Mouse (Mus musculus) MEL (cell line): Measurements from ENCODE around the gene Mapk10. TPM values are rescaled to one million over a fixed set of nuclear protein-coding genes. Genes with fewer than 3 reads are reported as not detected.

Experiments used
- DNase-seq: peaks from one replicate; pipeline ENCODE4 v3.0.0; 2011; ENCODE audit warnings: low read depth, low spot score
- H3K27ac ChIP-seq: 2 replicates; pipeline ENCODE4 v1.5.1; 2012; ENCODE audit warnings: low read depth, mild to moderate bottlenecking, control low read depth, low read length, moderate library complexity; ENCODE audit not compliant: control insufficient read depth
- H3K27me3 ChIP-seq, 2 experiments: fragments of 150-350 bp in 1 of 2; sonication (generic) in 1 of 2; 2 replicates each; pipeline ENCODE4 v1.6.1; 2012; ENCODE audit warnings: low read length in 2 of 2, mild to moderate bottlenecking in 2 of 2, improper control_type of control experiment in 1 of 2, moderate library complexity in 1 of 2; ENCODE audit not compliant: insufficient read depth in 2 of 2, control insufficient read depth in 1 of 2
- H3K36me3 ChIP-seq, 2 experiments: 2 replicates each; pipeline ENCODE4 v1.6.1; 2012 to 2014; ENCODE audit warnings: low read length in 2 of 2, improper control_type of control experiment in 1 of 2, inconsistent platforms in 1 of 2, mild to moderate bottlenecking in 1 of 2; ENCODE audit not compliant: insufficient read depth in 2 of 2, control insufficient read depth in 1 of 2
- H3K4me1 ChIP-seq, 2 experiments: fragments of 150-350 bp in 1 of 2; sonication (generic) in 1 of 2; 2 replicates each; pipeline ENCODE4 v1.6.1; 2012; ENCODE audit warnings: low read length in 2 of 2, improper control_type of control experiment in 1 of 2, mild to moderate bottlenecking in 1 of 2; ENCODE audit not compliant: insufficient read depth in 2 of 2, control insufficient read depth in 1 of 2
- H3K4me3 ChIP-seq, 2 experiments: fragments of 150-350 bp in 1 of 2; sonication (generic) in 1 of 2; 2 replicates each; pipeline ENCODE4 v1.5.1; 2012; ENCODE audit warnings: low read depth in 2 of 2, low read length in 2 of 2, mild to moderate bottlenecking in 2 of 2, moderate library complexity in 2 of 2, control low read depth in 1 of 2, improper control_type of control experiment in 1 of 2; ENCODE audit not compliant: control insufficient read depth in 1 of 2, insufficient read depth in 1 of 2
- H3K79me2 ChIP-seq: 2 replicates; pipeline ENCODE4 v1.6.1; 2012; ENCODE audit warnings: mild to moderate bottlenecking, low read length, moderate library complexity; ENCODE audit not compliant: control insufficient read depth, poor library complexity, insufficient read depth
- H3K9ac ChIP-seq: 2 replicates; pipeline ENCODE4 v1.6.1; 2012; ENCODE audit warnings: low read depth, mild to moderate bottlenecking, control low read depth, low read length, moderate library complexity; ENCODE audit not compliant: control insufficient read depth, poor library complexity, severe bottlenecking
- H3K9me3 ChIP-seq: fragments of 150-350 bp; sonication (generic); replicated peaks from 2 replicates; pipeline ENCODE4 v1.6.1; 2012; ENCODE audit warnings: mild to moderate bottlenecking, low read length, improper control_type of control experiment, moderate library complexity; ENCODE audit not compliant: insufficient read depth
- BHLHE40 ChIP-seq: IDR thresholded peaks from 2 replicates; pipeline ENCODE4 v1.6.1; 2012; ENCODE audit warnings: low read depth, mild to moderate bottlenecking, inconsistent platforms, low read length, improper control_type of control experiment, borderline replicate concordance
- CHD2 ChIP-seq: IDR thresholded peaks from 2 replicates; pipeline ENCODE4 v1.6.1; 2011; ENCODE audit warnings: low read length, improper control_type of control experiment
- CTCF ChIP-seq, 3 experiments: IDR thresholded peaks in 2 of 3; conservative IDR thresholded peaks in 1 of 3; 2 replicates each; pipeline ENCODE4 v1.5.1; 2011 to 2012; ENCODE audit warnings: low read length in 3 of 3, low read depth in 2 of 3, mild to moderate bottlenecking in 2 of 3, improper control_type of control experiment in 1 of 3, inconsistent platforms in 1 of 3, mixed read lengths in 1 of 3, moderate library complexity in 1 of 3; ENCODE audit not compliant: control insufficient read depth in 1 of 3, insufficient read depth in 1 of 3, poor library complexity in 1 of 3, severe bottlenecking in 1 of 3
- E2F4 ChIP-seq: IDR thresholded peaks from 2 replicates; pipeline ENCODE4 v1.6.1; 2011; ENCODE audit warnings: low read depth, low read length, improper control_type of control experiment, borderline replicate concordance
- ELF1 ChIP-seq: IDR thresholded peaks from 2 replicates; pipeline ENCODE4 v1.6.1; 2014; ENCODE audit warnings: low read depth, mild to moderate bottlenecking, inconsistent platforms, low read length, improper control_type of control experiment, moderate library complexity
- EP300 ChIP-seq, 2 experiments: IDR thresholded peaks; 2 replicates each; pipeline ENCODE4 v1.6.1; 2011; ENCODE audit warnings: improper control_type of control experiment in 2 of 2, low read length in 2 of 2, low read depth in 1 of 2, mild to moderate bottlenecking in 1 of 2
- GABPA ChIP-seq: IDR thresholded peaks from 2 replicates; pipeline ENCODE4 v1.6.1; 2012; ENCODE audit warnings: low read depth, mild to moderate bottlenecking, inconsistent platforms, low read length, improper control_type of control experiment, moderate library complexity
- GATA1 ChIP-seq: IDR thresholded peaks from 2 replicates; pipeline ENCODE4 v1.6.1; 2011; ENCODE audit warnings: low read depth, low read length, improper control_type of control experiment
- HCFC1 ChIP-seq: IDR thresholded peaks from 2 replicates; pipeline ENCODE4 v1.6.1; 2012; ENCODE audit warnings: low read depth, mild to moderate bottlenecking, inconsistent platforms, low read length, improper control_type of control experiment, moderate library complexity
- MAZ ChIP-seq: IDR thresholded peaks from 2 replicates; pipeline ENCODE4 v1.6.1; 2012; ENCODE audit warnings: low read depth, mild to moderate bottlenecking, inconsistent platforms, low read length, improper control_type of control experiment
- MXI1 ChIP-seq: IDR thresholded peaks from 2 replicates; pipeline ENCODE4 v1.6.1; 2011; ENCODE audit warnings: mild to moderate bottlenecking, low read depth, low read length, improper control_type of control experiment
- MYB ChIP-seq: IDR thresholded peaks from 2 replicates; pipeline ENCODE4 v1.6.1; 2011; ENCODE audit warnings: mild to moderate bottlenecking, low read depth, low read length, improper control_type of control experiment
- MYC ChIP-seq: IDR thresholded peaks from 2 replicates; pipeline ENCODE4 v1.6.1; 2011; ENCODE audit warnings: low read depth, mild to moderate bottlenecking, low read length, improper control_type of control experiment, moderate library complexity
- POLR2A ChIP-seq, 2 experiments: IDR thresholded peaks; 2 replicates each; pipeline ENCODE4 v1.6.1; 2011 to 2012; ENCODE audit warnings: low read length in 2 of 2, mild to moderate bottlenecking in 2 of 2, control low read depth in 1 of 2, improper control_type of control experiment in 1 of 2, low read depth in 1 of 2, moderate library complexity in 1 of 2; ENCODE audit not compliant: control insufficient read depth in 1 of 2, insufficient read depth in 1 of 2, poor library complexity in 1 of 2
- POLR2AphosphoS5 ChIP-seq: IDR thresholded peaks from 2 replicates; pipeline ENCODE4 v1.6.1; 2012; ENCODE audit warnings: low read depth, borderline replicate concordance, mild to moderate bottlenecking, inconsistent platforms, low read length, moderate library complexity, mixed read lengths
- RAD21 ChIP-seq: IDR thresholded peaks from 2 replicates; pipeline ENCODE4 v1.6.1; 2011; ENCODE audit warnings: mild to moderate bottlenecking, low read depth, low read length, improper control_type of control experiment
- RCOR1 ChIP-seq: IDR thresholded peaks from 2 replicates; pipeline ENCODE4 v1.6.1; 2012; ENCODE audit warnings: low read depth, mild to moderate bottlenecking, inconsistent platforms, low read length, improper control_type of control experiment
- TAL1 ChIP-seq: IDR thresholded peaks from 2 replicates; pipeline ENCODE4 v1.6.1; 2012; ENCODE audit warnings: mild to moderate bottlenecking, inconsistent platforms, low read length, moderate library complexity, mixed read lengths
- TBP ChIP-seq: IDR thresholded peaks from 2 replicates; pipeline ENCODE4 v1.8.0; 2011; ENCODE audit warnings: low read depth, low read length, improper control_type of control experiment
- UBTF ChIP-seq: IDR thresholded peaks from 2 replicates; pipeline ENCODE4 v1.6.1; 2012; ENCODE audit warnings: low read depth, mild to moderate bottlenecking, inconsistent platforms, low read length, improper control_type of control experiment, moderate library complexity, borderline replicate concordance; ENCODE audit not compliant: insufficient read depth
- USF1 ChIP-seq: IDR thresholded peaks from 2 replicates; pipeline ENCODE4 v1.6.1; 2014; ENCODE audit warnings: low read depth, mild to moderate bottlenecking, inconsistent platforms, low read length, improper control_type of control experiment, moderate library complexity
- USF2 ChIP-seq, 2 experiments: IDR thresholded peaks; 2 replicates each; pipeline ENCODE4 v1.6.1; 2011 to 2012; ENCODE audit warnings: improper control_type of control experiment in 2 of 2, low read length in 2 of 2, borderline replicate concordance in 1 of 2, inconsistent platforms in 1 of 2, low read depth in 1 of 2, mild to moderate bottlenecking in 1 of 2; ENCODE audit not compliant: insufficient read depth in 1 of 2
- ZC3H11A ChIP-seq: IDR thresholded peaks from 2 replicates; pipeline ENCODE4 v1.6.1; 2012; ENCODE audit warnings: low read depth, mild to moderate bottlenecking, inconsistent platforms, low read length, improper control_type of control experiment
- ZKSCAN1 ChIP-seq: IDR thresholded peaks from 2 replicates; pipeline ENCODE4 v1.6.1; 2012; ENCODE audit warnings: low read depth, mild to moderate bottlenecking, inconsistent platforms, low read length, improper control_type of control experiment, moderate library complexity
- ZMIZ1 ChIP-seq: IDR thresholded peaks from 2 replicates; pipeline ENCODE4 v1.6.1; 2012; ENCODE audit warnings: low read depth, mild to moderate bottlenecking, inconsistent platforms, low read length, improper control_type of control experiment, moderate library complexity
- ZNF384 ChIP-seq: IDR thresholded peaks from 2 replicates; pipeline ENCODE4 v1.6.1; 2012; ENCODE audit warnings: low read depth, mild to moderate bottlenecking, inconsistent platforms, low read length, improper control_type of control experiment
- polyA plus RNA-seq, 2 experiments: library from polyadenylated mRNA; stranded (reverse) in 1 of 2; unstranded in 1 of 2; fragments of >175 nt in 1 of 2; fragments of >200 nt in 1 of 2; gene quantifications; 2 replicates each; pipeline versions ENCODE4 v1.2.1 to v1.2.4; 2012; ENCODE audit warnings: low replicate concordance in 2 of 2, low read depth in 1 of 2; ENCODE audit not compliant: insufficient read length in 2 of 2, insufficient read depth in 1 of 2, missing spikeins in 1 of 2
- total RNA-seq: library from RNA; depleted of rRNA; stranded (reverse); fragments of 300-350 nt; gene quantifications from 2 replicates; pipeline ENCODE4 v1.2.3, GENCODE M21; 2012

The Mapk10 gene
- total and polyA plus RNA-seq, 3 experiments = not detected

GRCm38 (mm10) chr5:103174607-103175006, 36.5 kb downstream of the Mapk10 start:
- no peak overlapping the region for H3K27ac ChIP-seq

GRCm38 (mm10) chr5:103171207-103171606, 39.9 kb downstream of the Mapk10 start:
- no peaks in the 10 kb centered on the region for H3K36me3 ChIP-seq
- no peak for DNase-seq
- H3K4me3 ChIP-seq = no peak overlapping the region
- no peaks in the 10 kb centered on the region for H3K9me3 ChIP-seq
- TF ChIP-seq EP300 (IDR thresholded peaks at IDR 0.05; ENCODE audit: low read depth in 1 of 2, low read length in 2 of 2) = no peak
- no peak for TF ChIP-seq USF2 (IDR thresholded peaks at IDR 0.05; ENCODE audit: borderline replicate concordance in 1 of 2, insufficient read depth in 1 of 2, low read depth in 1 of 2, low read length in 2 of 2)
- TF ChIP-seq GATA1 = no peak
- no peak for TF ChIP-seq POLR2A (IDR thresholded peaks at IDR 0.05; ENCODE audit: control insufficient read depth in 1 of 2, insufficient read depth in 1 of 2, low read depth in 1 of 2, low read length in 2 of 2, poor library complexity in 1 of 2)
- TF ChIP-seq RCOR1 = no peak
- TF ChIP-seq MXI1 = no peak
- no peak for TF ChIP-seq E2F4
- TF ChIP-seq ELF1 = no peak
- TF ChIP-seq MAZ = no peak
- no peak for TF ChIP-seq USF1
- TF ChIP-seq MYB = no peak
- no peak for TF ChIP-seq UBTF
- TF ChIP-seq GABPA = no peak
- TF ChIP-seq ZNF384 = no peak
- TF ChIP-seq ZMIZ1 = no peak
- TF ChIP-seq, all 39 proteins: peak for 0
- H3K4me1 ChIP-seq = no peaks in the 10 kb centered on the region
- H3K9ac ChIP-seq = no peak overlapping the region
- no peak overlapping the region for H3K27ac ChIP-seq
- no peaks in the 10 kb centered on the region for H3K79me2 ChIP-seq
- no peaks in the 10 kb centered on the region for H3K27me3 ChIP-seq

More at GRCm38 (mm10) chr5:103174607-103175006, 36.5 kb downstream of the Mapk10 start:
- H3K9me3 ChIP-seq = no peaks in the 10 kb centered on the region
- DNase-seq = no peak
- no peaks in the 10 kb centered on the region for H3K4me1 ChIP-seq
- H3K36me3 ChIP-seq = no peaks in the 10 kb centered on the region
- TF ChIP-seq ELF1 (no peak), HCFC1 (no peak), CHD2 (no peak), TAL1 (no peak), BHLHE40 (no peak), CTCF (IDR thresholded peaks at IDR 0.05 in 2 of 3, conservative IDR thresholded peaks at IDR 0.05 in 1 of 3; ENCODE audit: control insufficient read depth in 1 of 3, insufficient read depth in 1 of 3, low read depth in 2 of 3, low read length in 3 of 3, poor library complexity in 1 of 3, severe bottlenecking in 1 of 3) (no peak), EP300 (IDR thresholded peaks at IDR 0.05; ENCODE audit: low read depth in 1 of 2, low read length in 2 of 2) (no peak), POLR2A (IDR thresholded peaks at IDR 0.05; ENCODE audit: control insufficient read depth in 1 of 2, insufficient read depth in 1 of 2, low read depth in 1 of 2, low read length in 2 of 2, poor library complexity in 1 of 2) (no peak), ZMIZ1 (no peak), GATA1 (no peak), TBP (no peak), RAD21 (no peak), ZKSCAN1 (no peak), ZC3H11A (no peak), POLR2AphosphoS5 (no peak), MYC (no peak)
- H3K4me3 ChIP-seq = no peak overlapping the region
- H3K9ac ChIP-seq = no peak overlapping the region
- H3K79me2 ChIP-seq = no peaks in the 10 kb centered on the region
- H3K27me3 ChIP-seq = no peaks in the 10 kb centered on the region
